Comparison of ENCODE assay signal across 16 mouse cellular contexts in genomic region chr4:45462628-45463027, GRCm38 (mm10). TPM values are rescaled to one million over a fixed set of nuclear protein-coding genes. Genes with fewer than 3 reads are reported as not detected.
DNase-seq lines count a peak whose midpoint lies in the region; ATAC-seq and TF ChIP-seq lines count a peak whose summit lies in the region.
"Had no signal": no experiment of that assay in that cellular context is flagged by ENCODE, and none has a peak within 500 bp of the region (broad histone marks: within the 10 kb centered on the region; RNA-seq: fewer than 3 reads in every experiment).

No protein-coding gene starts in this region.

- no peaks in the 10 kb centered on the region for H3K9me3 ChIP-seq in forebrain, postnatal 0 days (ENCODE audit: low read length)
- no peaks in the 10 kb centered on the region for H3K9me3 ChIP-seq in forebrain, embryonic 12.5 days
- no peaks in the 10 kb centered on the region for H3K9me3 ChIP-seq in midbrain, postnatal 0 days (ENCODE audit: low read length)
- H3K9me3 ChIP-seq in midbrain, embryonic 13.5 days = no peaks in the 10 kb centered on the region
- H3K9me3 ChIP-seq in liver, embryonic 12.5 days (replicated peaks) = no peaks in the 10 kb centered on the region
- H3K9me3 ChIP-seq: embryonic facial prominence, embryonic 15.5 days; kidney, embryonic 15.5 days; midbrain, embryonic 15.5 days; neural tube, embryonic 12.5 days had no signal

- peak; percentile 75 for ATAC-seq in forebrain, postnatal 0 days
- ATAC-seq in forebrain, embryonic 12.5 days (ENCODE audit: low FRiP score) = no peak
- no peak for ATAC-seq in midbrain, postnatal 0 days (ENCODE audit: low FRiP score)
- no peak; the same call in 1 of the 2 replicates for ATAC-seq in midbrain, embryonic 13.5 days
- peak; percentile 97 for ATAC-seq in liver, embryonic 12.5 days
- ATAC-seq: midbrain, embryonic 15.5 days had no signal

- no peak overlapping the region for H3K27ac ChIP-seq in forebrain, postnatal 0 days (ENCODE audit: low read depth, low read length)
- H3K27ac ChIP-seq in forebrain, embryonic 12.5 days = no peak overlapping the region
- no peak overlapping the region for H3K27ac ChIP-seq in midbrain, postnatal 0 days (ENCODE audit: low read depth, low read length)
- H3K27ac ChIP-seq in midbrain, embryonic 13.5 days = no peak overlapping the region
- H3K27ac ChIP-seq in liver, embryonic 12.5 days = peak overlapping the region; percentile 76
- H3K27ac ChIP-seq: embryonic facial prominence, embryonic 15.5 days; kidney, embryonic 15.5 days; midbrain, embryonic 15.5 days; neural tube, embryonic 12.5 days had no signal

- no peak for DNase-seq in forebrain, postnatal 0 days
- no peak for DNase-seq in midbrain, postnatal 0 days (ENCODE audit: low spot score)
- DNase-seq in ovary, postnatal 14 days (ENCODE audit: low spot score) = no peak
- DNase-seq in cerebellum, postnatal 14 days = no peak
- DNase-seq in right cerebral cortex, postnatal 14 days = no peak
- DNase-seq: adrenal gland, postnatal 14 days; cerebellum, adult 11 months; layer of hippocampus, adult 9-11 months; right cerebral cortex, adult 18-20 months had no signal

- H3K27me3 ChIP-seq in forebrain, postnatal 0 days (ENCODE audit: insufficient read depth, low read length) = no peaks in the 10 kb centered on the region
- no peaks in the 10 kb centered on the region for H3K27me3 ChIP-seq in forebrain, embryonic 12.5 days
- H3K27me3 ChIP-seq in midbrain, postnatal 0 days (ENCODE audit: insufficient read depth, low read length) = no peaks in the 10 kb centered on the region
- no peaks in the 10 kb centered on the region for H3K27me3 ChIP-seq in midbrain, embryonic 13.5 days
- no peaks in the 10 kb centered on the region for H3K27me3 ChIP-seq in liver, embryonic 12.5 days (replicated peaks)
- H3K27me3 ChIP-seq: embryonic facial prominence, embryonic 15.5 days; kidney, embryonic 15.5 days; midbrain, embryonic 15.5 days; neural tube, embryonic 12.5 days had no signal

- no peak overlapping the region for H3K9ac ChIP-seq in forebrain, postnatal 0 days
- H3K9ac ChIP-seq in forebrain, embryonic 12.5 days = no peak overlapping the region
- H3K9ac ChIP-seq in midbrain, postnatal 0 days (replicated peaks; ENCODE audit: low read length, poor library complexity, severe bottlenecking) = no peak overlapping the region
- H3K9ac ChIP-seq in midbrain, embryonic 13.5 days (replicated peaks) = no peak overlapping the region
- H3K9ac ChIP-seq in liver, embryonic 12.5 days = peak overlapping the region; percentile 15; the same call in 1 of the 2 replicates
- H3K9ac ChIP-seq: embryonic facial prominence, embryonic 15.5 days; kidney, embryonic 15.5 days; midbrain, embryonic 15.5 days; neural tube, embryonic 12.5 days had no signal

- no peak overlapping the region for H3K4me3 ChIP-seq in forebrain, postnatal 0 days (ENCODE audit: low read depth, low read length)
- no peak overlapping the region for H3K4me3 ChIP-seq in forebrain, embryonic 12.5 days (replicated peaks)
- H3K4me3 ChIP-seq in midbrain, postnatal 0 days (ENCODE audit: low read depth, low read length) = no peak overlapping the region
- H3K4me3 ChIP-seq in midbrain, embryonic 13.5 days (replicated peaks) = no peak overlapping the region
- no peak overlapping the region for H3K4me3 ChIP-seq in liver, embryonic 12.5 days
- H3K4me3 ChIP-seq: embryonic facial prominence, embryonic 15.5 days; kidney, embryonic 15.5 days; midbrain, embryonic 15.5 days; neural tube, embryonic 12.5 days had no signal

- H3K36me3 ChIP-seq in forebrain, postnatal 0 days (ENCODE audit: insufficient read depth) = no peaks in the 10 kb centered on the region; the same call in 1 of the 2 replicates
- 0 out of 2 replicates have a peak, but pooled peaks cover 6% of the 10 kb centered on the region for H3K36me3 ChIP-seq in forebrain, embryonic 12.5 days (replicated peaks)
- no peaks in the 10 kb centered on the region for H3K36me3 ChIP-seq in midbrain, postnatal 0 days (ENCODE audit: insufficient read depth, low read length)
- H3K36me3 ChIP-seq in midbrain, embryonic 13.5 days = no peaks in the 10 kb centered on the region
- peaks cover 29% of the 10 kb centered on the region for H3K36me3 ChIP-seq in liver, embryonic 12.5 days
- H3K36me3 ChIP-seq: embryonic facial prominence, embryonic 15.5 days; midbrain, embryonic 15.5 days had no signal

- peak; percentile 41; the same call in 1 of the 2 replicates for TF ChIP-seq CTCF in forebrain, postnatal 0 days (IDR thresholded peaks at IDR 0.05; ENCODE audit: low read depth)
- TF ChIP-seq CTCF in midbrain, postnatal 0 days (IDR thresholded peaks at IDR 0.05) = peak; percentile 40

- 90% methylated on average over 5 of the region's 5 CpGs for WGBS in forebrain, postnatal 0 days
- 98% methylated on average over 5 of the region's 5 CpGs for WGBS in forebrain, embryonic 12.5 days
- WGBS in midbrain, postnatal 0 days = 81% methylated on average over 5 of the region's 5 CpGs
- WGBS in midbrain, embryonic 13.5 days = 89% methylated on average over 5 of the region's 5 CpGs
- 32% methylated on average over 5 of the region's 5 CpGs for WGBS in liver, embryonic 12.5 days (ENCODE audit: insufficient replicate concordance)

- no peaks in the 10 kb centered on the region for H3K4me1 ChIP-seq in forebrain, postnatal 0 days (ENCODE audit: insufficient read depth)
- H3K4me1 ChIP-seq in forebrain, embryonic 12.5 days = peaks cover 21% of the 10 kb centered on the region
- no peaks in the 10 kb centered on the region for H3K4me1 ChIP-seq in midbrain, postnatal 0 days (ENCODE audit: insufficient read depth, low read length)
- H3K4me1 ChIP-seq in midbrain, embryonic 13.5 days (replicated peaks) = peaks cover 15% of the 10 kb centered on the region
- H3K4me1 ChIP-seq in liver, embryonic 12.5 days = peaks cover 53% of the 10 kb centered on the region

- no peak overlapping the region for H3K4me2 ChIP-seq in forebrain, postnatal 0 days (ENCODE audit: low read depth)
- H3K4me2 ChIP-seq in forebrain, embryonic 12.5 days = no peak overlapping the region
- H3K4me2 ChIP-seq in midbrain, postnatal 0 days (ENCODE audit: low read depth, low read length, poor library complexity, severe bottlenecking) = no peak overlapping the region
- H3K4me2 ChIP-seq in midbrain, embryonic 13.5 days (replicated peaks) = no peak overlapping the region
- 0 out of 2 replicates have a peak overlapping the region, but pooled peaks have one; percentile 14 for H3K4me2 ChIP-seq in liver, embryonic 12.5 days
- H3K4me2 ChIP-seq: embryonic facial prominence, embryonic 15.5 days; kidney, embryonic 15.5 days; midbrain, embryonic 15.5 days; neural tube, embryonic 12.5 days had no signal

RNA-seq across cellular contexts. Expression of gene Slc25a51, which starts 54.1 kb away (rescaled TPM):
- 94.6 and 128 TPM in 2 replicates for total RNA-seq in forebrain, postnatal 0 days (2014; rRNA removed)
- 76.8 and 83.9 TPM in 2 replicates for polyA plus RNA-seq in forebrain, postnatal 0 days (2015; fragmentation: Nextera tagmentation; extraction: Ambion mirVana)
- polyA plus RNA-seq in forebrain, embryonic 12.5 days (2016; fragmentation: Nextera tagmentation; extraction: Ambion mirVana) = 86.8 and 89.7 TPM in 2 replicates
- 128 and 132 TPM in 2 replicates for total RNA-seq in midbrain, postnatal 0 days (2014; rRNA removed)
- 62.8 and 69.7 TPM in 2 replicates for polyA plus RNA-seq in midbrain, postnatal 0 days (2015; fragmentation: Nextera tagmentation; extraction: Ambion mirVana)
- polyA plus RNA-seq in midbrain, embryonic 13.5 days (2015; fragmentation: Nextera tagmentation; extraction: Ambion mirVana) = 73.7 and 76.5 TPM in 2 replicates
- polyA plus RNA-seq in liver, embryonic 12.5 days (2016; fragmentation: Nextera tagmentation; extraction: Ambion mirVana) = 81.0 and 81.3 TPM in 2 replicates

Comparison
In these comparisons a context has a peak if more than half of its experiments do, and no peak if none do; other contexts are left out.
1. ATAC-seq: peak in forebrain, postnatal 0 days (single experiment) and liver, embryonic 12.5 days (single experiment); none in forebrain, embryonic 12.5 days (single experiment), midbrain, postnatal 0 days (single experiment) and midbrain, embryonic 13.5 days (single experiment).